Mouse (Mus musculus) limb, embryonic 11.5 days (tissue): ENCODE measurements around the gene Agap1. TPM values are rescaled to one million over a fixed set of nuclear protein-coding genes. Genes with fewer than 3 reads are reported as not detected.

Experiments used
- ATAC-seq: fragments of 200-750 bp; cut with Nextera tagmentation; 2 replicates; pipeline ENCODE4 v1.8.0; 2017; ENCODE audit warnings: low read depth; ENCODE audit not compliant: insufficient number of reproducible peaks, low FRiP score, low TSS enrichment
- DNase-seq: peaks from one replicate; pipeline ENCODE4 v3.0.0-alpha.2; 2015; ENCODE audit warnings: low spot score
- H3K27ac ChIP-seq: fragments of 300-500 bp; sonication (generic); replicated peaks from 2 replicates; pipeline ENCODE4 v1.5.1; 2014; ENCODE audit warnings: low read depth, mild to moderate bottlenecking, low read length
- H3K27me3 ChIP-seq: fragments of 300-500 bp; sonication (generic); 2 replicates; pipeline ENCODE4 v1.6.1; 2014; ENCODE audit warnings: mild to moderate bottlenecking, low read length, mixed read lengths; ENCODE audit not compliant: control insufficient read depth, insufficient read depth
- H3K36me3 ChIP-seq: fragments of 300-500 bp; sonication (generic); 2 replicates; pipeline ENCODE4 v1.6.1; 2014; ENCODE audit warnings: mild to moderate bottlenecking, low read length, moderate library complexity, mixed read lengths; ENCODE audit not compliant: control insufficient read depth, insufficient read depth
- H3K4me1 ChIP-seq: fragments of 300-500 bp; sonication (generic); 2 replicates; pipeline ENCODE4 v1.6.1; 2014; ENCODE audit warnings: low read length, mixed read lengths; ENCODE audit not compliant: control insufficient read depth, insufficient read depth
- H3K4me2 ChIP-seq: fragments of 300-500 bp; sonication (generic); 2 replicates; pipeline ENCODE4 v1.6.1; 2014; ENCODE audit warnings: low read depth, mild to moderate bottlenecking, moderate library complexity; ENCODE audit not compliant: severe bottlenecking
- H3K4me3 ChIP-seq: fragments of 300-500 bp; sonication (generic); 2 replicates; pipeline ENCODE4 v1.5.1; 2014; ENCODE audit warnings: low read depth, low read length
- H3K9ac ChIP-seq: fragments of 300-500 bp; sonication (generic); 2 replicates; pipeline ENCODE4 v1.6.1; 2014; ENCODE audit warnings: mild to moderate bottlenecking, low read length
- H3K9me3 ChIP-seq: fragments of 300-500 bp; sonication (generic); 2 replicates; pipeline ENCODE4 v1.6.1; 2016; ENCODE audit warnings: low read length; ENCODE audit not compliant: control insufficient read depth
- WGBS: fragments of 180-500 bp; shearing (Covaris S2); extraction: QIAGEN DNeasy Blood & Tissue Kit; methylation state at CpG from one replicate; pipeline ENCODE4 v1.1.7; 2014; 5-methylcytosine and 5-hydroxymethylcytosine counted together
- polyA plus RNA-seq: library from polyadenylated mRNA; unstranded; fragments of >200 nt; fragmentation: Nextera tagmentation; extraction: Ambion mirVana; gene quantifications from 2 replicates; pipeline ENCODE4 v1.2.1, GENCODE M21; 2014

Gene Agap1
- polyA plus RNA-seq, 1 experiment from 2014 or later = 14.0 TPM

DNA sequence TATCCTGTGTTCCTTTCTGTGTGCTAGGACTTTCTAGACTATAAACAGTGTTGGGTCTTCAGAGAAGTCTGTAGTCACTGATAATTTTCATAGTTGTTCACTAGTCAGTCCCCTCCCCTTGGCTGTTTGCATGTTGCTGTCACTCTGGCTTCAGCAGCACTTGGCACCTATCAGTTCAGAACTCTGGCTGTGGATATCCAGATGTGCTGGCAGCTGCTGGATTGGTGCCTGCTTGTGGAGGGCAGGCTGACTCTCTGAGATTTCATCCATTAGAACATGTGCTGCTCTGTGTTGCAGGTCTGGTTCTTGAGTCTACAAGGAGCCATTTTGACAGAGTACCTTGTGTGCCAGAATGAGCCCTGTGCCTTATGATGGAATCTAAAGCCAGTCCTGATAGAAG lies 80.6 kb downstream of the Agap1 start:
- ATAC-seq = no peak
- H3K9ac ChIP-seq = no peak overlapping the region
- no peak overlapping the region for H3K27ac ChIP-seq
- no peaks in the 10 kb centered on the region for H3K27me3 ChIP-seq
- DNase-seq = no peak
- no peak overlapping the region for H3K4me2 ChIP-seq
- no peaks in the 10 kb centered on the region for H3K9me3 ChIP-seq
- no peak overlapping the region for H3K4me3 ChIP-seq
- H3K4me1 ChIP-seq = peaks cover 2% of the 10 kb centered on the region
- H3K36me3 ChIP-seq = no peaks in the 10 kb centered on the region

DNA sequence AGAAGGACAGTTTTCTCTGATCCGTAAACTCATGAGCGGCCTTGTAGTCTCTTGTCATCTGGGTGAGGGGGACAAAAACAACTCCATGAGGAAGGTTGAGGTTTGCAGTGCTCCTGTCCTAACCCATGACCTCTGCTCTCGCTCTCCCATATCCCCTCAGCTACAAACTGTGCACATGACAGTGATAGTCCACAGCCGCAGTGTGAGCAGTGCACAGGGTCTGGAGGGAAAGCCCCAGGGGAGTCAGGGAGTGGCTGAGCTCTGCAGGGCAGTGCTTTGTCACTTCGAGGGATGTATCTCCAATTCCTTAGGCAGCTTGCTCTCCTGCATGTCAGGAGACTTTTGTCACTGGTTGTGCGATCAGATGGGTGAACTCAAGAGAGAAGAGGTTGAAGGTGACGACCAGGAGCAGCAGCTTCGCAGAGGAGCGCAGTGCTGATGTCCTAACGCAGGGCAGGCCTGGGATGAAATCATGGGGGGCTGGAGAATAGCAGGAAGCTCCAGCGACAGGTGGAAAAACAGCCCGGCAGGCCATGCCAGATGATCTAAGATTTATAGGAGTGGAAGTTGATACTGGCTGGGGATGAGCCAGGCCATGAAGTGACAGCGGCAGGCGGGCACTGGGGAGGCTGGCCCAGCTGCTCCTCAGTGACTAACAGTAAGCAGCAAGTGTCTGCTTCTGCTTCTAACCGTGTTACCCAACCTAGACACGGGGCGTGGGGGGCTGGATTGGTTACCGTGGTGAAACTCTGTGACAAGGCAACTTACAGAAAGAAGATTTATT lies 83.7 kb downstream of the Agap1 start:
- DNase-seq = no peak
- H3K27me3 ChIP-seq = no peaks in the 10 kb centered on the region
- no peak overlapping the region for H3K4me3 ChIP-seq
- no peaks in the 10 kb centered on the region for H3K36me3 ChIP-seq
- ATAC-seq = no peak
- WGBS = 59% methylated on average over 18 of the region's 18 CpGs
- no peak overlapping the region for H3K9ac ChIP-seq
- H3K4me1 ChIP-seq = peaks cover 22% of the 10 kb centered on the region
- no peak overlapping the region for H3K27ac ChIP-seq
- H3K9me3 ChIP-seq = no peaks in the 10 kb centered on the region
- H3K4me2 ChIP-seq = no peak overlapping the region

DNA sequence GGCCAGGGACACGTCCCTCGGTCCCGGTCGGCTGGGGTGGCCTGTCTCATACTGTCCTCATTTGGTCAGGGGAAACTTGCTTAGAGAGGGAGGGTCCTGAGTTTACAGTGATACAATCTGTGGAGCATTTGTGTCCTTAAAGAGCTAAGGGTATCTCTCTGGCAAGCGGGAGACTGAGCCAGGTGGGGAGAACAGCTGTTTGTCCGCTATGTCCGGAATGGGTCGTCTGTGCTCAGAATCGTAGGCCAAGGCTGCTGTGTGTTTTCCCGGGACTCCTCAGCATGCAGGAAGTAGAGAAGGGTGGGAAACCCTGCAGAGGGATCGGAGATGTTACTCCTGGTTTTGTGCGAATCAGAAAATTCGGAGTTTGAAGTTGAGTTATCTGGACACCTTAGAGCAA lies 84.5 kb downstream of the Agap1 start:
- no peak for ATAC-seq

DNA sequence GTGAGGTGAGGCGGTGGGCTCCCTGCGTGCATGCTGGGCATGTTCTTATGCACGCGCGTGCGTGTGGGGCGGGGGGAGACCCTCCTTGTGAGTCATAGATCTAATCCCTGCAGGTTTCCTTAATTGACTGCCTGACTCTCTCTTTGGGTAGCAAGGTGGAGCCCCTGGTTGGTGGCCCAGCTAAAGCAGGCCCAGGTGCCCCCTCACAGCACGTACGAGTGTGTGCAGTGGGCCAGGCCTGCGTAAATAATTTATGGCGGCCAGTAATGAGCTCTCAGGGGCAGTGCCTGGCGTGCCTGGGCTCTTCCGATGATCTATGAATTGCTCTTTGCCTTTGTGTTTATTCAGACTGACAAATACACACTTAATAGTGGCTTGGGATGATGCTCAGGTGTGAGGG lies 86.5 kb downstream of the Agap1 start:
- H3K27ac ChIP-seq = no peak overlapping the region
- ATAC-seq (no peak), DNase-seq (no peak)
- H3K27me3 ChIP-seq = no peaks in the 10 kb centered on the region
- no peaks in the 10 kb centered on the region for H3K9me3 ChIP-seq
- no peak overlapping the region for H3K4me3 ChIP-seq
- no peaks in the 10 kb centered on the region for H3K36me3 ChIP-seq
- peaks cover 22% of the 10 kb centered on the region for H3K4me1 ChIP-seq
- H3K4me2 ChIP-seq = no peak overlapping the region
- no peak overlapping the region for H3K9ac ChIP-seq
- WGBS = 39% methylated on average over 13 of the region's 13 CpGs

More for the DNA sequence above, 84.5 kb downstream of the Agap1 start:
- no peak for DNase-seq
- no peak overlapping the region for H3K9ac ChIP-seq
- H3K27ac ChIP-seq = no peak overlapping the region
- H3K4me3 ChIP-seq = no peak overlapping the region
- peaks cover 22% of the 10 kb centered on the region for H3K4me1 ChIP-seq
- WGBS = 61% methylated on average over 13 of the region's 13 CpGs
- no peaks in the 10 kb centered on the region for H3K27me3 ChIP-seq
- no peaks in the 10 kb centered on the region for H3K9me3 ChIP-seq
- no peak overlapping the region for H3K4me2 ChIP-seq
- H3K36me3 ChIP-seq = no peaks in the 10 kb centered on the region

GRCm38 (mm10) chr1:89542464-89542863 lies 87.9 kb downstream of the Agap1 start:
- WGBS = 10% methylated on average over 6 of the region's 6 CpGs
- ATAC-seq (no peak), DNase-seq (no peak)
- peaks cover 22% of the 10 kb centered on the region for H3K4me1 ChIP-seq
- H3K36me3 ChIP-seq = no peaks in the 10 kb centered on the region
- H3K27me3 ChIP-seq = no peaks in the 10 kb centered on the region
- no peak overlapping the region for H3K4me2 ChIP-seq
- H3K4me3 ChIP-seq = no peak overlapping the region
- H3K9ac ChIP-seq = no peak overlapping the region
- no peak overlapping the region for H3K27ac ChIP-seq
- H3K9me3 ChIP-seq = no peaks in the 10 kb centered on the region

DNA sequence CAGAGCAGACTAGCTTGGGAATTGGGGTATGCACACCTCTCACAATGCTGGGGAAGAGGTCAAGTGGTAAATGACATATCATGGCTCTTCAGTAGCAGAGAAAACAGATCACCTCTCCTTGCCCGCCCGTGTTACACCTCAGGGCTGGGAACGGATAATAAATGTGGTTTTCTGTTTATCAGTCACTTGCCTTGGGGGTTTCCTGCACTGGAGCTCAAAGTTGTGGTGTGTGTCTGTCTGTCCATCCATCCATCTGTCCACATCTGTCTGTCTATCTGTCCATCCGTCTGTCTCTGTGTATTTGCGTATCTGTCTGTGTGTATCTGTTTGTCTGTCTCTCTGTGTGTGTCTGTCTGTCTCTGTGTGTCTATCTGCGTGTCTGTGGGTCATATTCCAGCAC lies 88.7 kb downstream of the Agap1 start:
- peaks cover 30% of the 10 kb centered on the region for H3K4me1 ChIP-seq
- 87% methylated on average over 6 of the region's 6 CpGs for WGBS
- no peaks in the 10 kb centered on the region for H3K9me3 ChIP-seq

GRCm38 (mm10) chr1:89544094-89544493 lies 89.5 kb downstream of the Agap1 start:
- Histone ChIP-seq H3K4me2 (no peak overlapping the region), H3K4me1 (peaks cover 30% of the 10 kb centered on the region), H3K36me3 (no peaks in the 10 kb centered on the region), H3K9ac (no peak overlapping the region), H3K27ac (no peak overlapping the region), H3K9me3 (no peaks in the 10 kb centered on the region), H3K27me3 (no peaks in the 10 kb centered on the region), H3K4me3 (no peak overlapping the region)
- DNase-seq (no peak), ATAC-seq (no peak)
- 93% methylated on average over 4 of the region's 4 CpGs for WGBS

More for the DNA sequence above, 88.7 kb downstream of the Agap1 start:
- ATAC-seq = no peak
- Histone ChIP-seq H3K36me3 (no peaks in the 10 kb centered on the region), H3K9ac (no peak overlapping the region), H3K4me3 (no peak overlapping the region), H3K27ac (no peak overlapping the region), H3K27me3 (no peaks in the 10 kb centered on the region), H3K4me2 (no peak overlapping the region)
- no peak for DNase-seq

DNA sequence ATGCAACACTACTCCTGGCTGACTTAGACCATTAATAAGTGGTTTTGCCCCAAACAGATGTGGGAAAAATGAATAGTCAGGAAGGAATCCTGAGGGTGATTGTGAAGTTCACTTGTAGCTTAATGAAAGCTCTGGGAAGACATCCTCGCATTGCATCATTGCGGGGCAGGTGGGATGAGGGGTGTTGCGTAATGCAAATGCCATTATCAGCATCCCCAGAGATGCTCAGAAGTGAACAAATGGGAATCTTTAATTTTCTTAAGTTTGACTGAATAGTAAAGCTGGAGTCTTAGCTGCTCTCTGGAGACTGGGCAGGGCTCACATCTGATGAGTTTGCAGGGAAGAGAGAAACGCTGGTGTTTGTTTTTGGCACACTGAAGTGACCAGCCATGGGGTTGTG lies 90.5 kb downstream of the Agap1 start:
- H3K4me3 ChIP-seq = no peak overlapping the region
- H3K9me3 ChIP-seq = no peaks in the 10 kb centered on the region
- no peaks in the 10 kb centered on the region for H3K36me3 ChIP-seq
- no peak for DNase-seq
- no peak for ATAC-seq
- H3K4me1 ChIP-seq = peaks cover 29% of the 10 kb centered on the region
- H3K27me3 ChIP-seq = no peaks in the 10 kb centered on the region
- H3K9ac ChIP-seq = no peak overlapping the region
- 93% methylated on average over 4 of the region's 4 CpGs for WGBS
- H3K27ac ChIP-seq = no peak overlapping the region
- no peak overlapping the region for H3K4me2 ChIP-seq
